Mouse (Mus musculus) thymus, adult 2 months (tissue): ENCODE measurements around the gene 2510009E07Rik. TPM values are rescaled to one million over a fixed set of nuclear protein-coding genes. Genes with fewer than 3 reads are reported as not detected.

Source experiments
- DNase-seq: peaks from one replicate; pipeline ENCODE4 v3.0.0; 2021
- H3K27ac ChIP-seq: fragments of 200-500 bp; 2 replicates; pipeline ENCODE4 v1.5.1; 2012; ENCODE audit warnings: low read length, control low read depth; ENCODE audit not compliant: control insufficient read depth, insufficient read depth
- H3K27me3 ChIP-seq: fragments of 200-500 bp; 2 replicates; pipeline ENCODE4 v1.6.1; 2012; ENCODE audit warnings: mild to moderate bottlenecking, low read length, moderate library complexity, mixed read lengths; ENCODE audit not compliant: control insufficient read depth, insufficient read depth
- H3K36me3 ChIP-seq: fragments of 200-500 bp; 2 replicates; pipeline ENCODE4 v1.6.1; 2012; ENCODE audit warnings: mild to moderate bottlenecking, low read length, moderate library complexity; ENCODE audit not compliant: control insufficient read depth, insufficient read depth
- H3K4me1 ChIP-seq: fragments of 200-500 bp; replicated peaks from 2 replicates; pipeline ENCODE4 v1.6.1; 2012; ENCODE audit warnings: low read length; ENCODE audit not compliant: control insufficient read depth, insufficient read depth
- H3K4me3 ChIP-seq: fragments of 200-500 bp; 2 replicates; pipeline ENCODE4 v1.5.1; 2012; ENCODE audit warnings: mild to moderate bottlenecking, low read length, control low read depth, moderate library complexity; ENCODE audit not compliant: control insufficient read depth, insufficient read depth
- CTCF ChIP-seq: fragments of 200-500 bp; IDR thresholded peaks from 2 replicates; pipeline ENCODE4 v1.5.1; 2012; ENCODE audit warnings: mild to moderate bottlenecking, control low read depth, low read length, moderate library complexity, borderline replicate concordance; ENCODE audit not compliant: control insufficient read depth, poor library complexity, insufficient read depth; ENCODE audit errors: extremely low read depth
- POLR2A ChIP-seq: fragments of 200-500 bp; IDR thresholded peaks from 2 replicates; pipeline ENCODE4 v1.6.1; 2012; ENCODE audit warnings: mild to moderate bottlenecking, low read length, control low read depth, moderate library complexity; ENCODE audit not compliant: control insufficient read depth, poor library complexity, insufficient read depth; ENCODE audit errors: extremely low read depth
- WGBS: fragments of 180-500 bp; shearing (Covaris S2); methylation state at CpG from one replicate; pipeline ENCODE4 v1.1.7; 2018; 5-methylcytosine and 5-hydroxymethylcytosine counted together
- polyA plus RNA-seq: library from polyadenylated mRNA; depleted of rRNA; stranded (reverse); fragments of >200 nt; gene quantifications from 2 replicates; pipeline ENCODE4 v1.2.3, GENCODE M21; 2012

Gene 2510009E07Rik
- polyA plus RNA-seq, 1 experiment: 12.4 TPM

GRCm38 (mm10) chr16:21727897-21728364 lies 33.5 kb upstream of the 2510009E07Rik start:
- DNase-seq: peak; percentile 64
- TF ChIP-seq POLR2A (no peak), CTCF (no peak)
- 36% methylated on average over 10 of the region's 10 CpGs for WGBS
- H3K36me3 ChIP-seq: no peaks in the 10 kb centered on the region
- no peak overlapping the region for H3K27ac ChIP-seq
- H3K4me1 ChIP-seq: peaks cover 2% of the 10 kb centered on the region; the same call in 1 of the 2 replicates
- H3K4me3 ChIP-seq: peak overlapping the region; percentile 21
- H3K27me3 ChIP-seq: no peaks in the 10 kb centered on the region

DNA sequence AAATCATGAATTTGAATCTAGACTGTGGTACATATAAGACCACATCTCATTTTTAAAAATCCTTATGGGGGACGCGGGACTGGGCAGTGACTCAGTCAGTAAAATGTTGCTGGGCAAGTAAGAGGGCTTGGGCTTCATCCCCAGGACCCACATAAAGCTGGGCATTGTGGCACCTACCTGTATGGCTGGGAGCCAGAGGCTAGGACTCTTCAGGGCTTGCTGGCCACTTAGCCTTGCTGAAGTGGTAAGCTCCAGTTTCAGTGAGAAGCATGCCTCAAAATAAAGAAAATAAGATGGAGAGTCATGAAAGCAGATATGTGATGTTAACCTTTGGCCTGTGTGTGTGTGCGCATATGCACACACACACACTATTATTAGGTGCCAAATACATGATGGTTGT lies 33.0 kb upstream of the 2510009E07Rik start:
- Histone ChIP-seq H3K27ac (no peak overlapping the region), H3K4me1 (peaks cover 2% of the 10 kb centered on the region; the same call in 1 of the 2 replicates), H3K36me3 (no peaks in the 10 kb centered on the region), H3K4me3 (no peak overlapping the region), H3K27me3 (no peaks in the 10 kb centered on the region)
- DNase-seq: no peak
- TF ChIP-seq CTCF (no peak), POLR2A (no peak)
- 95% methylated on average over 3 of the region's 3 CpGs for WGBS

GRCm38 (mm10) chr16:21724261-21724660 lies 29.8 kb upstream of the 2510009E07Rik start:
- no peaks in the 10 kb centered on the region for H3K27me3 ChIP-seq
- TF ChIP-seq POLR2A (no peak), CTCF (no peak)
- peaks cover 4% of the 10 kb centered on the region; the same call in 1 of the 2 replicates for H3K4me1 ChIP-seq
- no peak overlapping the region for H3K27ac ChIP-seq
- H3K36me3 ChIP-seq: no peaks in the 10 kb centered on the region
- DNase-seq: no peak
- no peak overlapping the region for H3K4me3 ChIP-seq
- WGBS: 97% methylated on average over 1 of the region's 1 CpGs

- DNase-seq: no peak
- no peak for TF ChIP-seq CTCF
- no peak for TF ChIP-seq POLR2A
- Histone ChIP-seq H3K4me1 (0 out of 2 replicates have a peak, but pooled peaks cover 3% of the 10 kb centered on the region), H3K36me3 (no peaks in the 10 kb centered on the region), H3K27me3 (no peaks in the 10 kb centered on the region), H3K4me3 (no peak overlapping the region), H3K27ac (no peak overlapping the region)
- WGBS: 64% methylated on average over 7 of the region's 7 CpGs
These were observed 25.3 kb upstream of the 2510009E07Rik start for GRCm38 (mm10) chr16:21719770-21720169.

DNA sequence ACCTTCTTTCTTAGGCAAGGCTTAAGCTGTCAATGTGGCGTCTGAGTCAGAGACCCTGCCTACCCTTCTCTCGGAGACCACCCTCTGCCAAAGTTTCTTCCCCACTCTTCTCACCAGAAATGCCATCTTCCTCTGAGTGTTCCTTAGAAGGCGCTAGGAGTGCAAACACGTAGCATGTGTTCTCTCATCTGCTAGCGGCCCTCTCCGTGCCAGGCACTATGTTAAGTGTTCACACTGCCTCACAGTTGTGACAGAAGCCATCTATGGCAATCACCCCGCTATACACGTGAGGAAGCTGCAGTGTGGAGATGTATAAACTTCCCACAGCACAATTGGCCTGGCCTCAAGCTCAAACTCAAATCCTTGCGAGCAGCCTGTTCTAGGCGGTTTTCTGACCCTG lies 20.1 kb upstream of the 2510009E07Rik start:
- H3K36me3 ChIP-seq: no peaks in the 10 kb centered on the region
- H3K4me1 ChIP-seq: 0 out of 2 replicates have a peak, but pooled peaks cover 3% of the 10 kb centered on the region
- WGBS: 94% methylated on average over 10 of the region's 10 CpGs
- H3K27ac ChIP-seq: no peak overlapping the region
- no peaks in the 10 kb centered on the region for H3K27me3 ChIP-seq
- TF ChIP-seq CTCF: no peak
- TF ChIP-seq POLR2A: no peak
- no peak overlapping the region for H3K4me3 ChIP-seq
- no peak for DNase-seq

DNA sequence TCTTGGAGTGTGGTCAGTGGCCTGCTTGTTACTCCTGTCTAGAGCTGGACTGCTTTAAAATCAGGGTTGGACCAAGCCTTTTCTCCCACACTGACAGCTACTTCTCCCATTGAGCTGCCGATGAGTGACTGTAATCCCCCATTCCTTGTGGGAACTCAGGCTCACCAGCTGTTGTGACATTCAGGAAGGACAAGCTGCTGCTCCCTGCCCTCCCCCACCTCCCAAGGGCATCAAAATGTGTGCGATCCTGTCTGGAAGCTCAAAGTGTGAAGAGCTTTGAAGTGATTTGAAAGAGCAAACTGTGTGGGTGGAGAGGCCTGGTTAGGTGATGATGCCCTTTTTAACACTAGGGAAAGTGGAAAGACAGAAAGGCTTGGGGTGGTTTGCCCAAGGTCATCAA lies 15.9 kb upstream of the 2510009E07Rik start:
- H3K27ac ChIP-seq: no peak overlapping the region
- no peak for DNase-seq
- no peaks in the 10 kb centered on the region for H3K36me3 ChIP-seq
- H3K4me1 ChIP-seq: no peaks in the 10 kb centered on the region
- H3K27me3 ChIP-seq: no peaks in the 10 kb centered on the region
- no peak overlapping the region for H3K4me3 ChIP-seq
- TF ChIP-seq POLR2A (no peak), CTCF (no peak)
- WGBS: 76% methylated on average over 2 of the region's 2 CpGs

GRCm38 (mm10) chr16:21704691-21705090 lies 10.2 kb upstream of the 2510009E07Rik start:
- H3K4me1 ChIP-seq: no peaks in the 10 kb centered on the region
- no peak for TF ChIP-seq POLR2A
- TF ChIP-seq CTCF: no peak
- no peak overlapping the region for H3K27ac ChIP-seq
- DNase-seq: no peak
- WGBS: 64% methylated on average over 5 of the region's 5 CpGs
- H3K4me3 ChIP-seq: no peak overlapping the region
- no peaks in the 10 kb centered on the region for H3K36me3 ChIP-seq
- no peaks in the 10 kb centered on the region for H3K27me3 ChIP-seq
